Comparison of ENCODE assay signal across 27 mouse cellular contexts in genomic region chr3:135606592-135606991, GRCm38 (mm10).
A peak's percentile ranks its signal among the peaks of the same experiment; 100 is the strongest.
DNase-seq lines count a peak whose midpoint lies in the region; ATAC-seq and TF ChIP-seq lines count a peak whose summit lies in the region.
"Had no signal": no experiment of that assay in that cellular context is flagged by ENCODE, and none has a peak within 500 bp of the region (broad histone marks: within the 10 kb centered on the region; RNA-seq: fewer than 3 reads in every experiment).

No protein-coding gene starts in this region.

- no peak for DNase-seq in spleen, adult 2 months (ENCODE audit: low read depth in 1 of 2, low spot score in 2 of 2)
- DNase-seq in spleen, postnatal 4 days (ENCODE audit: low spot score in 2 of 2): no peak
- no peak for DNase-seq in liver, embryonic 14.5 days (ENCODE audit: low read depth in 3 of 3, low spot score in 3 of 3)
- no peak for DNase-seq in retina, embryonic 14.5 days (ENCODE audit: low spot score)
- DNase-seq in natural killer cell, adult 2 months (ENCODE audit: low spot score in 2 of 2): no peak
- DNase-seq: adrenal gland, postnatal 36 days; cerebellum, adult 11 months; cerebellum, postnatal 10 days; gastrocnemius, postnatal 25 days; heart, adult 2 months; kidney, adult 11 months; kidney, postnatal 36 days; layer of hippocampus, postnatal 36 days; lung, adult 18-20 months had no signal

- no peak overlapping the region for H3K27ac ChIP-seq in intestine, embryonic 15.5 days
- H3K27ac ChIP-seq in intestine, postnatal 0 days (ENCODE audit: low read depth, low read length): no peak overlapping the region
- peak overlapping the region; percentile 7; the same call in 1 of the 2 replicates for H3K27ac ChIP-seq in spleen, adult 2 months (ENCODE audit: insufficient read depth, low read length)
- no peak overlapping the region for H3K27ac ChIP-seq in liver, embryonic 14.5 days
- H3K27ac ChIP-seq: embryonic facial prominence, embryonic 10.5 days; forebrain, embryonic 10.5 days; hindbrain, embryonic 10.5 days; kidney, embryonic 15.5 days; limb, embryonic 12.5 days; midbrain, embryonic 10.5 days had no signal

- no peak overlapping the region for H3K4me3 ChIP-seq in intestine, embryonic 15.5 days (replicated peaks)
- no peak overlapping the region for H3K4me3 ChIP-seq in intestine, postnatal 0 days (ENCODE audit: low read depth, low read length)
- H3K4me3 ChIP-seq in spleen, adult 2 months (ENCODE audit: extremely low read depth, insufficient read depth, insufficient read length): no peak overlapping the region
- no peak overlapping the region for H3K4me3 ChIP-seq in liver, embryonic 14.5 days (ENCODE audit: insufficient read depth in 1 of 2, low read depth in 2 of 2, low read length in 2 of 2)
- H3K4me3 ChIP-seq: embryonic facial prominence, embryonic 10.5 days; forebrain, embryonic 10.5 days; heart, adult 2 months; hindbrain, embryonic 10.5 days; kidney, embryonic 15.5 days; limb, embryonic 12.5 days; midbrain, embryonic 10.5 days had no signal

- no peak for TF ChIP-seq POLR2A in spleen, adult 2 months (IDR thresholded peaks at IDR 0.05; ENCODE audit: low read depth, low read length)

- WGBS in intestine, embryonic 15.5 days: 91% methylated on average over 8 of the region's 8 CpGs
- 89% methylated on average over 8 of the region's 8 CpGs for WGBS in intestine, postnatal 0 days
- WGBS in spleen, adult 2 months: 87% methylated on average over 8 of the region's 8 CpGs
- WGBS in liver, embryonic 14.5 days (ENCODE audit: insufficient replicate concordance): 79% methylated on average over 8 of the region's 8 CpGs

- peak; percentile 55; the same call in 1 of the 2 replicates for ATAC-seq in intestine, embryonic 15.5 days
- ATAC-seq in intestine, postnatal 0 days: no peak
- no peak for ATAC-seq in liver, embryonic 14.5 days (ENCODE audit: insufficient read depth)
- ATAC-seq: forebrain, embryonic 16.5 days; hindbrain, embryonic 16.5 days; Patski had no signal

- H3K27me3 ChIP-seq in intestine, embryonic 15.5 days (replicated peaks): no peaks in the 10 kb centered on the region
- H3K27me3 ChIP-seq in intestine, postnatal 0 days (replicated peaks; ENCODE audit: control insufficient read depth, insufficient read depth, low read length): no peaks in the 10 kb centered on the region
- no peaks in the 10 kb centered on the region for H3K27me3 ChIP-seq in spleen, adult 2 months (ENCODE audit: control insufficient read depth, insufficient read depth, low read length)
- H3K27me3 ChIP-seq in liver, embryonic 14.5 days (ENCODE audit: control insufficient read depth, insufficient read depth, low read length): no peaks in the 10 kb centered on the region
- H3K27me3 ChIP-seq: CH12.LX; kidney, embryonic 15.5 days; limb, embryonic 12.5 days; Patski had no signal

- H3K4me2 ChIP-seq in intestine, embryonic 15.5 days (replicated peaks): no peak overlapping the region
- no peak overlapping the region for H3K4me2 ChIP-seq in intestine, postnatal 0 days (replicated peaks; ENCODE audit: low read depth)
- peak overlapping the region; percentile 81; the same call in 1 of the 2 replicates for H3K4me2 ChIP-seq in liver, embryonic 14.5 days (ENCODE audit: low read depth)
- H3K4me2 ChIP-seq: kidney, embryonic 15.5 days; limb, embryonic 12.5 days had no signal

- H3K36me3 ChIP-seq in intestine, embryonic 15.5 days: peaks cover 10% of the 10 kb centered on the region
- H3K36me3 ChIP-seq in intestine, postnatal 0 days (ENCODE audit: control insufficient read depth, insufficient read depth): peaks cover 61% of the 10 kb centered on the region
- H3K36me3 ChIP-seq in spleen, adult 2 months (ENCODE audit: control insufficient read depth, insufficient read depth, low read length): peaks cover 34% of the 10 kb centered on the region
- H3K36me3 ChIP-seq in liver, embryonic 14.5 days (replicated peaks; ENCODE audit: control insufficient read depth, insufficient read depth, low read depth): no peaks in the 10 kb centered on the region

- H3K9ac ChIP-seq in intestine, embryonic 15.5 days: no peak overlapping the region
- no peak overlapping the region for H3K9ac ChIP-seq in intestine, postnatal 0 days (ENCODE audit: low read depth, low read length)
- no peak overlapping the region for H3K9ac ChIP-seq in liver, embryonic 14.5 days (replicated peaks)
- H3K9ac ChIP-seq: kidney, embryonic 15.5 days; limb, embryonic 12.5 days had no signal

- TF ChIP-seq CTCF in intestine, postnatal 0 days (IDR thresholded peaks at IDR 0.05; ENCODE audit: low read depth): no peak
- TF ChIP-seq CTCF in spleen, adult 2 months (IDR thresholded peaks at IDR 0.05; ENCODE audit: extremely low read depth, insufficient read depth, insufficient read length, insufficient replicate concordance): no peak
- no peak for TF ChIP-seq CTCF in liver, embryonic 14.5 days (IDR thresholded peaks at IDR 0.05; ENCODE audit: low read depth)

- no peaks in the 10 kb centered on the region for H3K9me3 ChIP-seq in intestine, embryonic 15.5 days
- no peaks in the 10 kb centered on the region for H3K9me3 ChIP-seq in intestine, postnatal 0 days (ENCODE audit: control insufficient read depth)
- no peaks in the 10 kb centered on the region for H3K9me3 ChIP-seq in liver, embryonic 14.5 days (ENCODE audit: control insufficient read depth, low read length)
- H3K9me3 ChIP-seq: embryonic facial prominence, embryonic 10.5 days; forebrain, embryonic 10.5 days; G1E; hindbrain, embryonic 10.5 days; kidney, embryonic 15.5 days; limb, embryonic 12.5 days; midbrain, embryonic 10.5 days had no signal

- peaks cover 6% of the 10 kb centered on the region for H3K4me1 ChIP-seq in intestine, embryonic 15.5 days (replicated peaks)
- no peaks in the 10 kb centered on the region for H3K4me1 ChIP-seq in intestine, postnatal 0 days (replicated peaks; ENCODE audit: control insufficient read depth, insufficient read depth, low read length)
- peaks cover 27% of the 10 kb centered on the region; the same call in 1 of the 2 replicates for H3K4me1 ChIP-seq in spleen, adult 2 months (ENCODE audit: control insufficient read depth, insufficient read depth, insufficient read length)
- peaks cover 3 to 20% of the 10 kb centered on the region in 2 experiments; a peak in 2 of 4 replicates for H3K4me1 ChIP-seq in liver, embryonic 14.5 days (replicated peaks; ENCODE audit: control insufficient read depth in 2 of 2, insufficient read depth in 2 of 2, low read length in 1 of 2)
- H3K4me1 ChIP-seq: embryonic facial prominence, embryonic 10.5 days; forebrain, embryonic 10.5 days; hindbrain, embryonic 10.5 days; limb, embryonic 12.5 days; midbrain, embryonic 10.5 days had no signal

- TF ChIP-seq EP300 in liver, embryonic 14.5 days (IDR thresholded peaks at IDR 0.05; ENCODE audit: low read depth): no peak
